11 mouse cellular contexts compared by ENCODE assay signal in the genomic region with DNA sequence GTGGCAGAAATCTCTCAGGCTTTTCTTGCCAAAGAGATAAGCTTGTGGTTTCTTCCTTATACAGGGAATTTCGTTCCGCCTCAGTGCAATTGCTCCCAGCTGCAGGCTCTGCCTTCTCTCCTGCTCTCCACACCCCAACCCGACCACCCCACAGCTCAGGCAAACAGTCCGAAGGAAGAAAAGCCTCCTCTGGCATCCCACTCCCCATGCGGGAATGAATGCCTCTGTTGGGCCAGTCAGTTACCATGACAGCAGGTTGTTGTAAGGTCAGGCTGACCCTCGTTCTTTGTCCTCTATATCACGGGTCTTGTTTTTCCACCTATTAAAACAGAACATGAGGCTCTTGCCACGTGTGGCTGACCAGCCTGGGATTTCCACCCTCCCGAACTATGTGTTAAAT. TPM values are rescaled to one million over a fixed set of nuclear protein-coding genes. Genes with fewer than 3 reads are reported as not detected.
DNase-seq lines count a peak whose midpoint lies in the region; ATAC-seq and TF ChIP-seq lines count a peak whose summit lies in the region.
"Had no signal": no experiment of that assay in that cellular context is flagged by ENCODE, and none has a peak within 500 bp of the region (broad histone marks: within the 10 kb centered on the region; RNA-seq: fewer than 3 reads in every experiment).

No protein-coding gene starts in this region.

- no peak for TF ChIP-seq POLR2A in heart, adult 2 months (IDR thresholded peaks at IDR 0.05; ENCODE audit: insufficient read depth, low read depth, low read length)

- H3K4me1 ChIP-seq in heart, embryonic 14.5 days (ENCODE audit: control insufficient read depth in 2 of 2, insufficient read depth in 2 of 2, low read length in 2 of 2), result peaks cover 24 to 25% of the 10 kb centered on the region in 2 experiments
- H3K4me1 ChIP-seq in heart, adult 2 months (ENCODE audit: control insufficient read depth, insufficient read depth, low read length), result peaks cover 5% of the 10 kb centered on the region; the same call in 1 of the 2 replicates
- peaks cover 21% of the 10 kb centered on the region; the same call in 1 of the 2 replicates for H3K4me1 ChIP-seq in kidney, embryonic 14.5 days (ENCODE audit: control insufficient read depth, insufficient read depth, low read length)

- intact Hi-C loops in heart, adult 2 months (cut with DNase I), result no loop called here

- 22% methylated on average over 9 of the region's 9 CpGs for WGBS in heart, embryonic 14.5 days
- 56% methylated on average over 9 of the region's 9 CpGs for WGBS in heart, adult 2 months
- 17% methylated on average over 9 of the region's 9 CpGs for WGBS in kidney, embryonic 14.5 days

- H3K9ac ChIP-seq in heart, embryonic 14.5 days (ENCODE audit: low read length), result no peak overlapping the region
- H3K9ac ChIP-seq in heart, adult 2 months (ENCODE audit: low read depth, low read length), result no peak overlapping the region
- H3K9ac ChIP-seq in kidney, embryonic 14.5 days (ENCODE audit: low read depth, low read length), result no peak overlapping the region

- ATAC-seq in heart, embryonic 14.5 days (ENCODE audit: insufficient number of reproducible peaks, insufficient read depth, low FRiP score, low read depth), result 0 out of 2 replicates have a peak, but pooled peaks have one; percentile 20
- ATAC-seq in kidney, embryonic 14.5 days (ENCODE audit: low FRiP score, low TSS enrichment), result peak; percentile 79
- ATAC-seq in megakaryocyte progenitor cell, adult 5-6 weeks (replicated peaks; ENCODE audit: poor library complexity), result no peak

- H3K36me3 ChIP-seq in heart, embryonic 14.5 days (ENCODE audit: control insufficient read depth, insufficient read depth, low read length), result no peaks in the 10 kb centered on the region
- no peaks in the 10 kb centered on the region for H3K36me3 ChIP-seq in heart, adult 2 months (ENCODE audit: control insufficient read depth, insufficient read depth, low read length)
- H3K36me3 ChIP-seq in kidney, embryonic 14.5 days (ENCODE audit: control insufficient read depth, insufficient read depth, low read length), result no peaks in the 10 kb centered on the region

- no peak for DNase-seq in heart, adult 2 months
- DNase-seq in embryo, embryonic 9.5 days (ENCODE audit: extremely low spot score), result peak; percentile 56
- peak; percentile 78 for DNase-seq in ovary, adult 18-20 months (ENCODE audit: low spot score)
- no peak for DNase-seq in right cerebral cortex, postnatal 14 days
- DNase-seq in left cerebral cortex, adult 18-20 months (ENCODE audit: low spot score in 2 of 2), result no peak

- H3K9me3 ChIP-seq in heart, embryonic 14.5 days (ENCODE audit: control insufficient read depth, low read length), result no peaks in the 10 kb centered on the region
- H3K9me3 ChIP-seq in kidney, embryonic 14.5 days (ENCODE audit: control insufficient read depth, low read length), result no peaks in the 10 kb centered on the region

- no peaks in the 10 kb centered on the region for H3K79me2 ChIP-seq in heart, adult 2 months (replicated peaks; ENCODE audit: control insufficient read depth, insufficient read depth, low read length)

- no peak overlapping the region for H3K4me2 ChIP-seq in heart, embryonic 14.5 days (ENCODE audit: low read length)
- no peak overlapping the region for H3K4me2 ChIP-seq in kidney, embryonic 14.5 days (replicated peaks; ENCODE audit: low read depth, low read length)

- no peaks in the 10 kb centered on the region for H3K27me3 ChIP-seq in heart, embryonic 14.5 days (ENCODE audit: control insufficient read depth, insufficient read depth, low read length)
- H3K27me3 ChIP-seq in heart, adult 2 months (ENCODE audit: control insufficient read depth, insufficient read depth, low read length), result no peaks in the 10 kb centered on the region
- H3K27me3 ChIP-seq in kidney, embryonic 14.5 days (ENCODE audit: control insufficient read depth, insufficient read depth, low read length), result no peaks in the 10 kb centered on the region

- TF ChIP-seq EP300 in heart, adult 2 months (IDR thresholded peaks at IDR 0.05; ENCODE audit: insufficient read depth, low read depth, low read length), result no peak

- H3K4me3 ChIP-seq in heart, embryonic 14.5 days (ENCODE audit: control insufficient read depth in 1 of 2, insufficient read depth in 1 of 2, low read depth in 1 of 2, low read length in 2 of 2), result no peak overlapping the region
- H3K4me3 ChIP-seq in heart, adult 2 months, result no peak overlapping the region
- H3K4me3 ChIP-seq in kidney, embryonic 14.5 days (ENCODE audit: low read length), result no peak overlapping the region

- peak overlapping the region in 1 of 2 experiments; percentile 25; a peak in 3 of 4 replicates for H3K27ac ChIP-seq in heart, embryonic 14.5 days (replicated peaks in 1 of 2; ENCODE audit: control insufficient read depth in 1 of 2, insufficient read depth in 1 of 2, low read depth in 2 of 2, low read length in 2 of 2)
- H3K27ac ChIP-seq in heart, adult 2 months, result no peak overlapping the region
- H3K27ac ChIP-seq in kidney, embryonic 14.5 days (ENCODE audit: low read depth, low read length), result no peak overlapping the region

- no peak for TF ChIP-seq CTCF in heart, adult 2 months (IDR thresholded peaks at IDR 0.05)

RNA-seq across cellular contexts. Expression of gene Gcm1, which starts 30.5 kb away (rescaled TPM):
- polyA plus RNA-seq in heart, embryonic 14.5 days (2014; fragmentation: Nextera tagmentation; extraction: Ambion mirVana), result not detected in 2 replicates
- not detected for total RNA-seq in heart, adult 2 months (2021)
- polyA plus RNA-seq in heart, adult 2 months (2012; rRNA removed), result not detected in 2 replicates
- 0.39 and 0.51 TPM in 2 replicates for polyA plus RNA-seq in kidney, embryonic 14.5 days (2014; fragmentation: Nextera tagmentation; extraction: Ambion mirVana)
- total RNA-seq in megakaryocyte progenitor cell, adult 5-6 weeks (2015), result not detected in 2 replicates
- total RNA-seq in megakaryocyte progenitor cell, adult 5-6 weeks (2017), result not detected in 2 replicates
- total RNA-seq in left cerebral cortex, adult 18-20 months (2021), result not detected
- polyA plus RNA-seq: gonadal fat pad, adult 2 months; liver, embryonic 16.5 days; spleen, adult 2 months had no signal

Comparison
In these comparisons a context has a peak if more than half of its experiments do, and no peak if none do; other contexts are left out.
1. DNase-seq: peak in embryo, embryonic 9.5 days (single experiment) and ovary, adult 18-20 months (single experiment); none in heart, adult 2 months (0 of 2), right cerebral cortex, postnatal 14 days (single experiment) and left cerebral cortex, adult 18-20 months (0 of 2).